Mouse (Mus musculus) ES-Bruce4 (cell line): ENCODE results near the gene Plce1. TPM values are rescaled to one million over a fixed set of nuclear protein-coding genes. Genes with fewer than 3 reads are reported as not detected.

ENCODE experiments used
- H3K27ac ChIP-seq: 2 replicates; pipeline ENCODE4 v1.5.1; 2012; ENCODE audit warnings: low read length, inconsistent platforms; ENCODE audit not compliant: insufficient read depth
- H3K27me3 ChIP-seq: 2 replicates; pipeline ENCODE4 v1.6.1; 2012; ENCODE audit warnings: mild to moderate bottlenecking, low read length, inconsistent platforms; ENCODE audit not compliant: control insufficient read depth, poor library complexity, insufficient read depth, severe bottlenecking
- H3K36me3 ChIP-seq: 2 replicates; pipeline ENCODE4 v1.6.1; 2012; ENCODE audit warnings: inconsistent platforms, mild to moderate bottlenecking, low read length, moderate library complexity; ENCODE audit not compliant: control insufficient read depth, poor library complexity, insufficient read depth, severe bottlenecking
- H3K4me1 ChIP-seq: one replicate; pipeline ENCODE4 v1.8.1; 2011; ENCODE audit warnings: low read length; ENCODE audit not compliant: control insufficient read depth, insufficient read depth
- H3K4me3 ChIP-seq: 2 replicates; pipeline ENCODE4 v1.5.1; 2011; ENCODE audit warnings: low read depth, mild to moderate bottlenecking, low read length
- H3K9ac ChIP-seq: 2 replicates; pipeline ENCODE4 v1.6.1; 2012; ENCODE audit warnings: low read depth, mild to moderate bottlenecking, inconsistent platforms; ENCODE audit not compliant: poor library complexity, severe bottlenecking
- H3K9me3 ChIP-seq: replicated peaks from 2 replicates; pipeline ENCODE4 v1.6.1; 2012; ENCODE audit warnings: mild to moderate bottlenecking, low read length, inconsistent platforms; ENCODE audit not compliant: control insufficient read depth, poor library complexity, insufficient read depth, severe bottlenecking
- CTCF ChIP-seq: IDR thresholded peaks from one replicate; pipeline ENCODE4 v1.8.1; 2011; ENCODE audit warnings: low read depth, low read length
- EP300 ChIP-seq: IDR thresholded peaks from 2 replicates; pipeline ENCODE4 v1.6.1; 2011; ENCODE audit warnings: low read depth, low read length; ENCODE audit not compliant: insufficient read depth
- POLR2A ChIP-seq: IDR thresholded peaks from one replicate; pipeline ENCODE4 v1.8.1; 2011; ENCODE audit warnings: low read length; ENCODE audit not compliant: insufficient read depth
- polyA plus RNA-seq: library from polyadenylated mRNA; stranded (reverse); fragments of >200 nt; gene quantifications from 2 replicates; pipeline ENCODE4 v1.2.4, GENCODE M21; 2011; ENCODE audit warnings: low read depth; ENCODE audit not compliant: missing spikeins, insufficient read depth, insufficient read length

Gene Plce1
- polyA plus RNA-seq, 1 experiment, result 3.7 TPM

- no peak for TF ChIP-seq EP300
- TF ChIP-seq CTCF, result no peak
- no peak for TF ChIP-seq POLR2A
- Histone ChIP-seq H3K9me3 (no peaks in the 10 kb centered on the region), H3K4me1 (no peaks in the 10 kb centered on the region), H3K4me3 (no peak overlapping the region), H3K9ac (no peak overlapping the region), H3K27ac (no peak overlapping the region), H3K36me3 (no peaks in the 10 kb centered on the region), H3K27me3 (no peaks in the 10 kb centered on the region)
Observed at GRCm38 (mm10) chr19:38533230-38533629, 52.3 kb downstream of the Plce1 start.

- peaks cover 5% of the 10 kb centered on the region for H3K4me1 ChIP-seq
- TF ChIP-seq EP300 (no peak), POLR2A (no peak), CTCF (no peak)
- no peak overlapping the region for H3K4me3 ChIP-seq
- H3K9ac ChIP-seq, result no peak overlapping the region
- H3K9me3 ChIP-seq, result no peaks in the 10 kb centered on the region
- no peak overlapping the region for H3K27ac ChIP-seq
- H3K36me3 ChIP-seq, result no peaks in the 10 kb centered on the region
- no peaks in the 10 kb centered on the region for H3K27me3 ChIP-seq
Observed at GRCm38 (mm10) chr19:38539338-38539737, 58.4 kb downstream of the Plce1 start.

- Histone ChIP-seq H3K27me3 (no peaks in the 10 kb centered on the region), H3K9me3 (no peaks in the 10 kb centered on the region), H3K9ac (no peak overlapping the region), H3K4me1 (peaks cover 5% of the 10 kb centered on the region), H3K36me3 (no peaks in the 10 kb centered on the region), H3K27ac (no peak overlapping the region), H3K4me3 (no peak overlapping the region)
- no peak for TF ChIP-seq POLR2A
- no peak for TF ChIP-seq CTCF
- TF ChIP-seq EP300, result no peak
Observed at GRCm38 (mm10) chr19:38540549-38540948, 59.6 kb downstream of the Plce1 start.

GRCm38 (mm10) chr19:38549487-38550058 lies 68.7 kb downstream of the Plce1 start:
- TF ChIP-seq POLR2A (no peak), EP300 (no peak), CTCF (no peak)
- Histone ChIP-seq H3K27ac (no peak overlapping the region), H3K36me3 (no peaks in the 10 kb centered on the region), H3K9ac (no peak overlapping the region), H3K9me3 (no peaks in the 10 kb centered on the region), H3K4me3 (no peak overlapping the region), H3K4me1 (no peaks in the 10 kb centered on the region), H3K27me3 (no peaks in the 10 kb centered on the region)

- Histone ChIP-seq H3K9me3 (no peaks in the 10 kb centered on the region), H3K36me3 (no peaks in the 10 kb centered on the region), H3K9ac (no peak overlapping the region), H3K4me1 (no peaks in the 10 kb centered on the region), H3K4me3 (no peak overlapping the region), H3K27ac (no peak overlapping the region), H3K27me3 (no peaks in the 10 kb centered on the region)
- TF ChIP-seq EP300, result no peak
- no peak for TF ChIP-seq CTCF
- no peak for TF ChIP-seq POLR2A
Observed at GRCm38 (mm10) chr19:38553551-38553950, 72.6 kb downstream of the Plce1 start.

- no peak overlapping the region for H3K27ac ChIP-seq
- no peaks in the 10 kb centered on the region for H3K4me1 ChIP-seq
- H3K4me3 ChIP-seq, result no peak overlapping the region
- TF ChIP-seq CTCF, result no peak
- no peak for TF ChIP-seq EP300
- no peak for TF ChIP-seq POLR2A
- no peaks in the 10 kb centered on the region for H3K36me3 ChIP-seq
- no peaks in the 10 kb centered on the region for H3K27me3 ChIP-seq
- H3K9ac ChIP-seq, result no peak overlapping the region
- no peaks in the 10 kb centered on the region for H3K9me3 ChIP-seq
Observed at GRCm38 (mm10) chr19:38555399-38555798, 74.5 kb downstream of the Plce1 start.

GRCm38 (mm10) chr19:38558816-38559215 lies 77.9 kb downstream of the Plce1 start:
- H3K9me3 ChIP-seq, result no peaks in the 10 kb centered on the region
- H3K36me3 ChIP-seq, result no peaks in the 10 kb centered on the region
- no peak overlapping the region for H3K9ac ChIP-seq
- H3K4me1 ChIP-seq, result no peaks in the 10 kb centered on the region
- no peak overlapping the region for H3K27ac ChIP-seq
- TF ChIP-seq CTCF, result no peak
- TF ChIP-seq POLR2A, result no peak
- TF ChIP-seq EP300, result no peak
- no peak overlapping the region for H3K4me3 ChIP-seq
- no peaks in the 10 kb centered on the region for H3K27me3 ChIP-seq
